Mouse (Mus musculus) spleen, adult 10 weeks (tissue): ENCODE data around the gene Vmn2r84. TPM values are rescaled to one million over a fixed set of nuclear protein-coding genes. Genes with fewer than 3 reads are reported as not detected.

Source experiments
- polyA plus RNA-seq: library from polyadenylated mRNA; stranded (reverse); fragments of 350-450 nt; fragmentation: Illumina TruSeq; extraction: RNeasy Lipid Tissue Mini Kit (QIAGEN cat#74804); gene quantifications from one replicate; pipeline ENCODE4 v1.2.3, GENCODE M21; 2015; ENCODE audit warnings: low replicate concordance; ENCODE audit not compliant: insufficient read depth

The Vmn2r84 gene
- polyA plus RNA-seq: not detected

DNA sequence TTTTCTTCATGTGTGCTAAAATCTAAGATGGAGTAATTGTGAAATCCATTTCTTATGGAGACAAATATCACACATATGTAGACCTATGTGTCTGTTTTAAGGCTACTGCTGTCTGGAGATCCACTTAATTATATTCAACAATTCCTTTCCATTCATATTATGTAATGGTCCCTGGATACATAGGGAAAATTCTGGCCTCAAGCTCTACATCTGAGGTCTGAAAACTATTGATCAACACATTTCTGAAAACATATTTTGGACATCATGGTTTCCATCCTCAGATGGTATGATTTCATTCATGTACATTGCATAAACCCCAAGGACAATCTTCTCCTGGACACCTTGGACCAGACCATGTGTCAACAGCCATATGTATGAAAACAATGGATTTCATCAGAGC lies at the start of gene Vmn2r84:
Gene Vmn2r84, minus strand, starts transcription at position 101 of the 400 bp plus-strand sequence.

DNA sequence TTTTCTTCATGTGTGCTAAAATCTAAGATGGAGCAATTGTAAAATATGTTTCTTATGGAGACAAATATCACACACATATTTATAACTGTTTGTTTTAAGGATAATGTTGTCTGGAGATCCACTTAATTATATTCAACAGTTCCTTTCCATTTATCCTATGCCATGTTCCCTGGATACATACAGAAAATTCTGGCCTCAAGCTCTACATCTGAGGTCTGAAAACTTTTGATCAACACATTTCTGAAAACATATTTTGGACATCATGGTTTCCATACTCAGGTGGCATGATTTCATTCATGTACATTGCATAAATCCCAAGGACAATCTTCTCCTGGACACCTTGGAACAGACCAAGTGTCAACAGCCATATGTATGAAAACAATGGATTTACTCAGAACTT lies 35.5 kb upstream of the Vmn2r84 start, which contains the start of gene Vmn2r85:
Gene Vmn2r85, minus strand, starts transcription at position 101 of the 400 bp plus-strand sequence.

Other genes with a start within 250 kb of the Vmn2r84 start
- not detected for gene Olfr825, start 227.6 kb downstream of the Vmn2r84 start, polyA plus RNA-seq
- not detected for gene Olfr826, start 210.1 kb downstream of the Vmn2r84 start, polyA plus RNA-seq
- not detected for gene Olfr827, start 179.9 kb downstream of the Vmn2r84 start, polyA plus RNA-seq
- gene Neurod4, start 114.1 kb downstream of the Vmn2r84 start, polyA plus RNA-seq: 1.4 TPM
- 108 TPM for gene Tespa1, start 71.5 kb downstream of the Vmn2r84 start, polyA plus RNA-seq
- not detected for gene Vmn2r85, start 35.4 kb upstream of the Vmn2r84 start, polyA plus RNA-seq
- gene Vmn2r86, start 61.7 kb upstream of the Vmn2r84 start, polyA plus RNA-seq: not detected
- gene Vmn2r87, start 103.1 kb upstream of the Vmn2r84 start, polyA plus RNA-seq: not detected